Mouse (Mus musculus) hindbrain, embryonic 16.5 days (tissue): ENCODE results near the gene Pnpla6. TPM values are rescaled to one million over a fixed set of nuclear protein-coding genes. Genes with fewer than 3 reads are reported as not detected.

Source experiments
- ATAC-seq: fragments of 200-750 bp; cut with Nextera tagmentation; 2 replicates; pipeline ENCODE4 v1.8.0; 2017; ENCODE audit warnings: moderate TSS enrichment, moderate library complexity
- H3K27ac ChIP-seq: fragments of 300-500 bp; sonication (generic); 2 replicates; pipeline ENCODE4 v1.5.1; 2014; ENCODE audit warnings: low read depth, mild to moderate bottlenecking, control low read depth, low read length, moderate library complexity
- H3K27me3 ChIP-seq: fragments of 300-500 bp; sonication (generic); replicated peaks from 2 replicates; pipeline ENCODE4 v1.6.1; 2014; ENCODE audit warnings: low read length; ENCODE audit not compliant: control insufficient read depth, insufficient read depth
- H3K36me3 ChIP-seq: fragments of 300-500 bp; sonication (generic); 2 replicates; pipeline ENCODE4 v1.6.1; 2014; ENCODE audit warnings: mild to moderate bottlenecking, low read length, moderate library complexity, mixed read lengths; ENCODE audit not compliant: control insufficient read depth, insufficient read depth
- H3K4me1 ChIP-seq: fragments of 300-500 bp; sonication (generic); 2 replicates; pipeline ENCODE4 v1.6.1; 2014; ENCODE audit warnings: low read depth, low read length; ENCODE audit not compliant: control insufficient read depth, insufficient read depth
- H3K4me2 ChIP-seq: fragments of 300-500 bp; sonication (generic); 2 replicates; pipeline ENCODE4 v1.6.1; 2014; ENCODE audit warnings: mild to moderate bottlenecking, low read length, control low read depth, moderate library complexity
- H3K4me3 ChIP-seq: fragments of 300-500 bp; sonication (generic); 2 replicates; pipeline ENCODE4 v1.5.1; 2014; ENCODE audit warnings: mild to moderate bottlenecking, low read length, control low read depth, moderate library complexity
- H3K9ac ChIP-seq: fragments of 300-500 bp; sonication (generic); 2 replicates; pipeline ENCODE4 v1.6.1; 2014; ENCODE audit warnings: low read depth, mild to moderate bottlenecking, control low read depth, low read length, moderate library complexity
- H3K9me3 ChIP-seq: fragments of 300-500 bp; sonication (generic); 2 replicates; pipeline ENCODE4 v1.6.1; 2014; ENCODE audit warnings: mild to moderate bottlenecking, low read length, moderate library complexity; ENCODE audit not compliant: control insufficient read depth
- WGBS: fragments of 180-500 bp; shearing (Covaris S2); extraction: QIAGEN DNeasy Blood & Tissue Kit; methylation state at CpG from one replicate; pipeline ENCODE4 v1.1.7; 2014; 5-methylcytosine and 5-hydroxymethylcytosine counted together
- polyA plus RNA-seq: library from polyadenylated mRNA; unstranded; fragments of >200 nt; fragmentation: Nextera tagmentation; extraction: Ambion mirVana; gene quantifications from 2 replicates; pipeline ENCODE4 v1.2.1, GENCODE M21; 2015

The Pnpla6 gene
- polyA plus RNA-seq, 1 experiment from 2014 or later = 43.1 TPM

DNA sequence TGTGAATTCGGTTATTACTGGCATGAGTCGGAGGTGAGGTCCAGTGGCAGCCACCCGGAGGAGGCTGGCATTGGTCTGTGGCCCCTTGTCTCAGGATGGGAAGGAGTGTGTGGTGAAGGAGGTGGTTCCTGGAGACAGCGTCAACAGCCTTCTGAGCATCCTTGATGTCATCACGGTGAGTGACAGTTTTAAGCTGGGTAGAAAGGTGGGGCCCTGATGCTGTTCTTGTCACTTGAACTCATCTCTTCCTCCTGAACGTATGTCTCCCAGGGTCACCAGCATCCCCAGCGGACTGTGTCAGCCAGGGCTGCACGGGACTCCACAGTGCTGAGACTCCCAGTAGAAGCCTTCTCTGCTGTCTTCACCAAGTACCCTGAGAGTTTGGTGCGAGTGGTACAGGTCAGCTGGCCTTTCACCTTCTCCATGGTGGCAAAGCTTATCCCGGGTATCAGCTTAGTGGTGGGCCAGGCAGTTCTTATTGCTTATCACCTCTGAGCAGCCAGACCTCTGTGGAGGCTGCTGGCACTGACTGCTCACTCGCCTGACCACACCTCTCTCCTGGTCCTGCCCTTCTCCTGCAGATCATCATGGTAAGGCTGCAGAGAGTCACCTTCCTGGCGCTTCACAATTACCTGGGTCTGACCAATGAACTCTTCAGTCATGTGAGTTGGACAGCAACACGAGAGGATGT, 7.0 kb downstream of the Pnpla6 start:
- 91% methylated on average over 13 of the region's 13 CpGs for WGBS
- Histone ChIP-seq H3K4me3 (no peak overlapping the region), H3K9ac (no peak overlapping the region), H3K4me2 (no peak overlapping the region), H3K4me1 (peaks cover 7% of the 10 kb centered on the region), H3K27me3 (no peaks in the 10 kb centered on the region), H3K36me3 (peaks cover 31% of the 10 kb centered on the region), H3K9me3 (no peaks in the 10 kb centered on the region), H3K27ac (no peak overlapping the region)
- no peak for ATAC-seq

DNA sequence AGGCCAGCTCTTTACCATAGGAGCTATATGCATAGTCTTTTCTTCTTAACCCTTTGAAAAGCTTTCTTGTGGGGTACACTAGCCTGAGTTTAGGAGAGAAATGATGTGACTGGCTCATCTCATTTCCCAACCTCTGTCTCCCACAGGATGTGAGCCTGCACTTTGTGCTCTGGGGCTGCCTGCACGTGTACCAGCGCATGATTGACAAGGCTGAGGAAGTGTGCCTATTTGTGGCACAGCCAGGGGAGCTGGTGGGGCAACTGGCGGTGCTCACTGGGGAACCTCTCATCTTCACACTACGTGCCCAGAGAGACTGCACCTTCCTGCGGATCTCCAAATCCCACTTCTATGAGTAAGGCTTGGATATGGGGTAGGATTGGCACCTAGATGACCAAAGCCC, 15.6 kb downstream of the Pnpla6 start:
- no peak for ATAC-seq
- no peaks in the 10 kb centered on the region for H3K27me3 ChIP-seq
- no peak overlapping the region for H3K27ac ChIP-seq
- H3K4me2 ChIP-seq = no peak overlapping the region
- no peak overlapping the region for H3K4me3 ChIP-seq
- peaks cover 27% of the 10 kb centered on the region for H3K36me3 ChIP-seq
- no peak overlapping the region for H3K9ac ChIP-seq
- 92% methylated on average over 5 of the region's 5 CpGs for WGBS
- no peaks in the 10 kb centered on the region for H3K4me1 ChIP-seq
- H3K9me3 ChIP-seq = no peaks in the 10 kb centered on the region

DNA sequence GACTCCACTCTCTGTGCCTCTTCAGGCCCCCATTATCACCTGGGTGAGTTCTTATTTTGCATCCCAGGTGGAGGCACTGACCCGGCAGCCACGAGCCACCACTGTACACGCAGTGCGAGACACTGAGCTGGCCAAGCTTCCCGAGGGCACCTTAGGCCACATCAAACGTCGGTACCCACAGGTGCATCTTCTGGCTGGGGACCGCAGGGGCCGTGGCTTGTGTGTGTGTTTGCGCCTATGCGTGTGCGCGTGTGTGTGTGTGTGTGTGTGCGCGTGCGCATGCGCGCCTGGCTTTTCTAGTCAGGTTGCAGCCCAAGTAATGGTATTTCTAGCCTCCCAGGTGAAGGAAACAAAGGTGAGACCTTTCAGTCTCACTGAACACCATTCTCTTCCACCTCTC, 16.8 kb downstream of the Pnpla6 start:
- 96% methylated on average over 17 of the region's 18 CpGs for WGBS
- Histone ChIP-seq H3K4me2 (no peak overlapping the region), H3K36me3 (peaks cover 26% of the 10 kb centered on the region), H3K9ac (no peak overlapping the region), H3K27ac (no peak overlapping the region), H3K9me3 (no peaks in the 10 kb centered on the region), H3K4me1 (no peaks in the 10 kb centered on the region), H3K4me3 (no peak overlapping the region), H3K27me3 (no peaks in the 10 kb centered on the region)
- no peak for ATAC-seq

DNA sequence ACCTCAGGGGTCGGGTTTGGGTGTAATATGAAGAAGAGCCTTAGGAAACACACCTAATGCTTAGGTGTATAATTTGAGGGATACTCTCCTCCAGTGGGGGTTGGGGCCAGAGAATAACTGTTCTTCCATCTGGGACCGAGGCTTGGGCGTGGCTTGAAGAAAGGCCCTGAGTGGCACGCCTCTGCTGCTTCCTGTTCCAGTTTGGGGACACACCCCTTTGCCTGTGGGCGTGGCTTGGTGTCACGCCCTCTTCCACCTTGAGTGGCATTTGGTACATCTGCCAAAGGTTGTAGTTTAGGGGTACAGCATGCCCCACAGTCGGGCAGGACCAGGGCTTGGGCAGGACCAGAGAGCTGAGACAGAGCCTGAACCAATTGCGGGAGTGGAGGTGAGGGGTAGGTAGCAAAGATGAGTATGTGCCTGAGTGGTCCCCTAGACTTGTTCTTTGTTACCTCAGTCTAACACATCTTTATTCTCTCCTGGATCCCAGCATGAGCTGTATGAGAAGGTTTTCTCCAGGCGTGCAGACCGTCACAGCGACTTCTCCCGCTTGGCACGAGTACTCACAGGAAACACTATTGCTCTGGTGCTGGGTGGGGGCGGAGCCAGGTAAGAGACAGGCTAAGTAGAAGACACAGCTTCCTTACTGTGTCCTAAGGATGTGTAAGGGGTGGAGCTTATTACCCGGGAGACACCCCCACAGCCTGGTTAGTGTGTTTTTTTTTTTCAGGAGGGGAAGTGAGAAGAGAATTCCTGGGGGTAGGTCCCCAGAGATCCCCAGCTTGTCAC, 21.1 kb downstream of the Pnpla6 start:
- 63% methylated on average over 15 of the region's 15 CpGs for WGBS
- H3K4me1 ChIP-seq = no peaks in the 10 kb centered on the region
- H3K4me3 ChIP-seq = no peak overlapping the region
- no peaks in the 10 kb centered on the region for H3K9me3 ChIP-seq
- ATAC-seq = no peak
- no peak overlapping the region for H3K9ac ChIP-seq
- H3K27ac ChIP-seq = no peak overlapping the region
- peaks cover 44% of the 10 kb centered on the region for H3K36me3 ChIP-seq
- no peak overlapping the region for H3K4me2 ChIP-seq
- no peaks in the 10 kb centered on the region for H3K27me3 ChIP-seq

DNA sequence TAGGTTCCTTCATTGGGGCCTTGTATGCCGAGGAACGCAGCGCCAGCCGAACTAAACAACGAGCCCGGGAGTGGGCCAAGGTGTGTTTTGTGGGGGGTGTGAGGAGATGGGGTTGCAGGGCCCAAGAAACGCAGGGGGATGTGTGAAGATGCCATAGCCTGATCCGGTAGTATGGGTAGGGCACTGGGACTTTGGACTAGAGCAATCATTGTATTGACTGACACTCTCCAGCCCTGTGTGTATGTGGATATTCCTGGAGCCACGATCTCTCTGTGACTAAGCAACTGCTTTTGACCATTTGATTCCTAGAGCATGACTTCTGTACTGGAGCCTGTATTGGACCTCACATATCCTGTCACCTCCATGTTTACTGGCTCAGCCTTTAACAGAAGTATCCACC, 21.8 kb downstream of the Pnpla6 start:
- no peak for ATAC-seq
- no peak overlapping the region for H3K9ac ChIP-seq
- no peak overlapping the region for H3K4me3 ChIP-seq
- no peaks in the 10 kb centered on the region for H3K4me1 ChIP-seq
- H3K27me3 ChIP-seq = no peaks in the 10 kb centered on the region
- H3K36me3 ChIP-seq = peaks cover 42% of the 10 kb centered on the region
- WGBS = 94% methylated on average over 9 of the region's 9 CpGs
- no peaks in the 10 kb centered on the region for H3K9me3 ChIP-seq
- no peak overlapping the region for H3K27ac ChIP-seq
- no peak overlapping the region for H3K4me2 ChIP-seq

DNA sequence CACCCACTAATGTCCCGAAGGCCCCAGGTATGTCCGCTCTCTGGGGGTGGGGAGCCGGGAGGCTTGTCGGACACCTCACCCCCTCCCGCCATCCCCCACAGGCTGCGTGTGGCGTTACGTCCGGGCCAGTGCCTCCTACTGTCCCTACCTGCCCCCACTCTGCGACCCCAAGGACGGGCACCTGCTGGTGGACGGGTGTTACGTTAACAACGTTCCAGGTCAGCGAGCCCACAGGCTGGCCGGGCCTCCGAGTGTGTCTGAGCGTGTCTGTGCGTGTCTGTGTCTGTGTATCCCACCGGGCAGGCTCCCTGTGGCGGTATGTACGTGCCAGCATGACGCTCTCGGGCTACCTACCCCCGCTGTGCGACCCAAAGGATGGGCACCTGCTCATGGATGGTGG, 22.5 kb downstream of the Pnpla6 start:
- Histone ChIP-seq H3K9me3 (no peaks in the 10 kb centered on the region), H3K27ac (no peak overlapping the region), H3K4me2 (no peak overlapping the region), H3K9ac (no peak overlapping the region), H3K4me1 (no peaks in the 10 kb centered on the region), H3K27me3 (no peaks in the 10 kb centered on the region), H3K36me3 (peaks cover 41% of the 10 kb centered on the region), H3K4me3 (no peak overlapping the region)
- WGBS = 95% methylated on average over 26 of the region's 26 CpGs
- no peak for ATAC-seq

DNA sequence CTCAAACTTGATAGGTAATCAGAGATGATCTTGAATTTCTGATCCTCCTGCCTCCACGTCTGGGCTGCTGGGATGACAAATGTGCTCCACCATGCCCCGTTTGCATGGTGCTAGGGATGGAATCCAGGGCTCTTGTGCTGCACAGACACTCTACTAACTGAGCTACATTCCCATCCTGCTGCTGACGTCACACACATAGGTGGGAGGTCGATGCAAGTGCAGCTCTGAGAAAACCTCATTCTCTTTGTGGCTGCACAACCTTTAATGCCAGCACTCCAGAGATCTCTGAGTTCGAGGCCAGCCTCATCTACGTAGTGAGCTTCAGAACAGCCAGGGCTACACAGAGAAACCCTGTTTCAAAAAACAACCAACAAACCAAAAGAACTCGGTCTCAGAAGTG, 24.0 kb downstream of the Pnpla6 start:
- Histone ChIP-seq H3K4me3 (no peak overlapping the region), H3K4me2 (no peak overlapping the region), H3K36me3 (peaks cover 52% of the 10 kb centered on the region), H3K27ac (no peak overlapping the region), H3K9ac (no peak overlapping the region), H3K4me1 (no peaks in the 10 kb centered on the region), H3K9me3 (no peaks in the 10 kb centered on the region), H3K27me3 (no peaks in the 10 kb centered on the region)
- no peak for ATAC-seq
- 84% methylated on average over 7 of the region's 7 CpGs for WGBS

DNA sequence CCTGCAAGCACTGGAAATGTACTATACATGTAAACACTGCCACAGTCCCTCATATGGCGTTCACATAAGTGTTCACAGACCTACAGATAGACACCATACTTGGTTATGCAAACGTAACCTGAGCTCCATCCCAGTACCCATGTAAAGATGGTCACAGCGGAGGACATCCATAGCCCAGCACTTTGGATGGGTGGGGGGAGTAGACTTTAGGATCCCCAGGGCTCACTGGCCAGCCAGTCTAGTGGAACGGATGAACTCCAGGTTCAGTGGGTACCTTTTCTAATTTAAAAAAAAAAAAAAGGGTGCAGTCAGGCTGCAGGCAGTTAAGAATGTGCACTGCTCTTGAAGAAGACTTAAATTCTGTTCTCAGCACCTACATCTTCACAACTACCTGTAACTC, 24.9 kb downstream of the Pnpla6 start:
- no peak for ATAC-seq
- peaks cover 61% of the 10 kb centered on the region for H3K36me3 ChIP-seq
- 94% methylated on average over 4 of the region's 4 CpGs for WGBS

DNA sequence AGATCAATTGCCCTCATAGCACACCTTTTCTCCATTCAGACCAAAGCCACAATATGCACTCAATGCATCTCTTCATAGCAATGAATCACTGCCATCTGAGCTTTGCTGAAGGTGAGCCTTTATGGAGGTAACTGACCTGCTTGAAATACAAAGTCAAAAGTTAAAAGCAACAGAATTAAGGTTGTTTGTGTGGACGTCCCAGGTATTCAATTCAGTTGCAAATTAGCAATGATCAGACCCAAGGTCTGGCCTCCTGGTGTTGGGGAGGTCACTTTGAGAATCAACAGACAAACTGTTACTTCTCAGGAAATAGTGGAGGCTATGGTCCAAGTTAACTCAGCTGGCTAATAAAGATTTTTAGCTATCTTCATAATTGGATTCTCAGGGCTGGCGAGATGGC, 31.3 kb downstream of the Pnpla6 start:
- Histone ChIP-seq H3K36me3 (peaks cover 32% of the 10 kb centered on the region), H3K4me3 (no peak overlapping the region), H3K27ac (no peak overlapping the region), H3K4me1 (no peaks in the 10 kb centered on the region), H3K9ac (no peak overlapping the region), H3K27me3 (no peaks in the 10 kb centered on the region), H3K4me2 (no peak overlapping the region), H3K9me3 (no peaks in the 10 kb centered on the region)
- 93% methylated on average over 2 of the region's 2 CpGs for WGBS
- no peak for ATAC-seq

More for the DNA sequence above, 24.9 kb downstream of the Pnpla6 start:
- Histone ChIP-seq H3K27ac (no peak overlapping the region), H3K9ac (no peak overlapping the region), H3K4me3 (no peak overlapping the region), H3K9me3 (no peaks in the 10 kb centered on the region), H3K4me1 (no peaks in the 10 kb centered on the region), H3K4me2 (no peak overlapping the region), H3K27me3 (no peaks in the 10 kb centered on the region)
